Mouse (Mus musculus): Measurements from ENCODE around the gene Lcn2.

Gene Lcn2

DNA sequence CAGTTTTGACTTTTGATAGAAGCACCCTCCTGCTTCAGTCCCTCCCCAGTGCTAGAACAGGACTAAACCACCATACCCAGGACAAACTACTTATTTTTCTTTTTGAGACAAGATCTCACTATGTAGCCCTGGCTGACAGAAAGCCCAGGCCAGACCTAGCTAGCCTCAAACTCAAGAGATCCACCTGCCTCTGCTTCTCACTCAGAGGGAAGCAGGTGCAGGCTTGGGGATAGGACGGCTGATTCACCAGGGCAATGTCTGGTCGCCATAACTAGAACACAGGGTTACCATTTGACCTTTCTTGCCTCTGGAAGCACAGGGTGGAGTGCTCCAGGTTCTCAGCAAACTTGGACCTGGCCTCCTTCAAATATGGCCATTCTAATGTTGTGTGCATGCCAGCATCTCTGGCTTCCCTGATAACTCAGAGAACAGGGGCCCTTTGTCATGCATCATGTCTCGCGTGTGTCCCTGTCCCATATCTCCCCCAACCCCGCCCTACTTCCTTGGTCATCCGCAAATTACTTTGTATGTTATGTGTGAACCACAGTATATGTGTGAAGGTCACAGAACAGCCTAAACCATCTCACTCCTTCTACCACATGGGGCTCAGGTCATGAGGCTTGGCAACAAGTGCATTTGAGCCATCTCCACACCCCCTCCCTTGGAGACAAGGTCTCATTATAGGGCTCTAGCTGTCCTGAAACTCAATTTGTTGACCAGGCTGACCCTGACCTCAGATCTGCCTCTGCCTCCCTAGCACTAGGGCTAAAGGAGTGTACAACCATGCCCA lies 24.9 kb upstream of the Lcn2 start:
- no peak for DNase-seq

DNA sequence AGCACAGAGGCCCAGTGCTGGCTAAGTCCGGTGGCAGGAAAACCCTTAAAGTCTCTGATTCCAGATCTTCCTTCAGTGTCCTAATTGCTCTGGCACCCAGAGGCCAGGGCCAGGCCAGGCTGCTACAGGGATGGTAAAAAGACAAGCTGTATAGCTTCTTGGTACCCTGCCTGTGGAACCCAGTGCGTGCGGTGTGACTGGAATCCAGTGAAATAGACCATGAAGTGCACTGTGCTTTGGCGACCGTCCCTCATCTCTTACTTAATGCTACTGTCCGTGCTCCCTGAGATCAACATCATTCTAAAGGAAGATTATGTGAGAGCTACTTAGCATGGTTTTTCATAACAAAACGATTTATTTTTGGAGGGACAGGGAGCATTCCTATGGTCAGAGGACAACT lies 23.4 kb upstream of the Lcn2 start:
- DNase-seq: no peak

DNA sequence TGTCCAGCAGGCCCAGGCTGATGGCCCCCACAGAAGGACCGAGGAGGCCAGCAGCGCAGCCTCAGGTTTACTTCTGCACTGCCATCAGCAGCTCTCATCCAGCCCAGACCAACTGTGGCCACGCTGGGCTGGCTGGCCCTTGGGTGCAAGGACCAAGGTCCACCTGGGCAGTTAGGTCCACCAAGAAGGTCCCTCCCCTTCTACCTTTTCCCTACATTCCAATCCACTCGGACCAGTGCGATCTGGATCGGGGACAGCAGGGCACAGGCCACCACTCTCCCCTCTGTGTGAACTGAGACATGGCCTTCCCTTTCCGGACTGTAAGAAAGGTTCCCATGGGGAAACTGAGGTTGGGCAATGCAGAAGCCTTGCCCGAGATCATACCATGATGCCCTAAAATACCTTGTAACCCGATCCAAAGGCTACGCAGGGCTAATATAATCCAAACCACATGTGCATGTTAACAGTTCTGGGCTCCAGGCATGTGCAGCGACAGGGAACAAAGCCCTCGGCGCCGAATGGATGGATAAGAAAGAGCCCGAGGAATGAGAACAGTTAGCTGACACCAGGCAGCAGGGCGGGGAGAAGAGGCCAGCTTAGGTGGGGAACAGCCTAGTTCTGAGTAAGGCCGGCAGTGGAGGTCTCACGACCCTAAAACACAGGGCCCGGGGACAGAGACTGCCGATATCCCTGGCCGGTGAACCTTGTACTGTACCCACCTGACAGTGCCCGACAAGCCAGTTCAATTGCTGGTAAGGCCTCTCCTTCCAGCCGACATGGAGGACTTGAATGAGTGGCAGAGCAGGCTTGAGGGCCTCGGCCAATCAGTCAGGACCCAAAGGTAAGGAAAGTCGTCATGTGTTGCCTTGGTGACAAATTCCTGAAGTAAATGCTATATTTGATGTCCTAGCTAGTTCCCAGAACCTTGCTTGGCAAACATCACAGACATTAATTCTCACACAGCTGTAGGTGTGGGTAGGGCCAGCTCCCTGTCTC lies 20.7 kb upstream of the Lcn2 start:
- DNase-seq: peak; percentile 57 to 76

DNA sequence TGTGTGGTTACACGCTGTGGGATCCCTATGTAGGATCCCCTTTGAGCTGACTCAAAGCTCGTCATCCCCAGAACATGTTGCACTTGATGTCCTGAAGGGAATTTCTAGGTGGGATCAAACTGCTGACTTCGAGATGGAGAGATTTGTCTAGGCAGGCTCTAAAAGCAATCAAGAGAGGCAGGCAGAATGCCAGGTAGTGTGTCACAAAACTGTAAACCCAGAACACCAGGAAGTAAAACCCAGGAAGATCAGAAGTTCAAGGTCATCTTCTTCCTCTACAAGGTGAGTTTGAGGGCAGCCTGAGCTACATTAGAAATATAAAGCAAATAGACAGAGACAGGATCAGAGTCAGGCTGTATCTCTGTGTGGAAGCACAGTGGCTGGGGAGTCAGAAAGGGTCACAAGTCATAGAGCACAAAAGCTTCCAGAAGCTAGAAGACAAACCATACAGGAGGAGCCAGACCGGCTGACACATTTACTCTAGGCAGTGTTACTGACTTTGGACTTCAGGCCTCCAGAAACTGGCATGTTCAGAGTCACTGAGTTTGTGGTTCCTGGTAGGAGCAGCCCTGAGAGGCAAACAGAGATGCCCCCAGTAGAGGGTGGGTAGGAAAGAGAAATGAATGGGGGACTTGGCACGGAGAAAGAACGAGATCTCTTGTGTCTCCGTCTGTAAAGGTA lies 19.2 kb upstream of the Lcn2 start:
- DNase-seq: no peak

DNA sequence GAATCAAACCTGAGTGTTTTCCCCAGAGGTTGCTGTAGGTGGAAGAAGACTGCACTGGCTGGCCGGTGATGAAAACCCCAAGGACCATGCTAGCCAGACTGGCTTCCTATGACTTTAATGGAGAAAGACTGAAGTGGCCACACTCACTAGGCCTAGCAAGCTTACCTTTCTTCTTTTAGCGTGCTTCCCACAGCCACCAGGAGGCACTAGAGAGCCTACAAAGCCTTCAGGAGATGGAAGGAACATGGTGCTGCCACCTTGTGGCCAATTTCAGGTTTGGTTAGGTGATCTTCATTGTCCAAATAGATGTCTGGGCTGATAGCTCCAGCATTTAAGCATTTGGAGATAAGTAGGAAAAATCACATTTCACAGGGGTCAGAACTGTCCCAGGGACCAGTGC lies 16.6 kb upstream of the Lcn2 start:
- peak; percentile 98 for DNase-seq

DNA sequence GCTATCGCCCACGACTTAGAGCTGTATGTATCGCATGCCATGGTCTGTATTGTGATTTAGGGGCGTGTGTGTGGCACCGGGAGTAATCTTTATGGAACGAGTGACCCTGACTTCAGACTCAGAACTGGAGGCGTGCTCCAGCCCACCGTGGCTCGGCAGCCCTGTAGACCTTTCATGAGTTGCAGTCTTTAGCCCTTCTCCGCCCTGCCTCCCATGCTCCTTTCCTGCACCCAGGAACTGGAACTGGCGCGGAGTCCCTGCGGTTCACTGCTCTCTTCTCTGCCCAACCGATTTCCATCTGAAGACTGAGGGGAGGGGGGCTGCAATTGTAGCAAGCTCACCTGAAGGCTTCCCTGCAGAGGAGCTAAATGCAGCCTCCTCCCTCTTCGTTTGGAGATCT lies 8.6 kb upstream of the Lcn2 start:
- peak; percentile 39 to 50 for DNase-seq

DNA sequence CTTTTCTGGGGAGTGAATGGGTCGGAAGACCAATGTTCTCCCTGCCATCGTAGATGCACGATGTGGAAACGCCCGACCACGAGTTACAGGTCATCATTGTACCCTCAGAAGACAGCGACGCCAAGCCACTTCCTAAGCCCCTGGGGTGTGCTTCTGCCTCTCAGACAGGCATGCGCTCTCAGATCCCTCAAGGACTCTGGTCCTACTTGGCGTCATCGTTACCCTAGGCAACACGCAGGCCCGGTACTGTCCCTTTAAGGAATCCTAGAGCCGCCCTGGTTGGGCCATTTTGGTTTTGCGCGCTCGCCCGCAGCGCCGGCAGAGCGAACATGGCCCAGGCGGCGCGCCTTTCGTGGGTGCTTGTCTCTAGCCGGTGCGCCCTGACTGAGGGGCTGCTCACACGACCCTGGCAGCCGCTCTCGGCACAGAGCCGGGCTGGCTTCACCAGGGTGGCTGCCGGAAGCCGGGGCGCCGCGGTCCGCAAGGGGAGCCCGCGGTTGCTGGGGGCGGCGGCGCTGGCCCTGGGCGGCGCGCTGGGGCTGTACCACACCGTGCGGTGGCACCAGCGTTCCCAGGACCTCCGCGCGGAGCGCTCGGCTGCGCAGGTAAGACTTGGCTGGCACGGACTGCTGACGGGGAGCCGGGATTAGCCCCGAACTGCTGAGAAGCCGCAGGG lies 8.0 kb upstream of the Lcn2 start:
- DNase-seq: peak; percentile 91 to 95

- DNase-seq: peak; percentile 91 to 95
Observed at GRCm38 (mm10) chr2:32395484-32395945, 7.5 kb upstream of the Lcn2 start, which contains the start of gene Ptges2. Gene Ptges2 (plus strand): TSS chr2:32395896.

DNA sequence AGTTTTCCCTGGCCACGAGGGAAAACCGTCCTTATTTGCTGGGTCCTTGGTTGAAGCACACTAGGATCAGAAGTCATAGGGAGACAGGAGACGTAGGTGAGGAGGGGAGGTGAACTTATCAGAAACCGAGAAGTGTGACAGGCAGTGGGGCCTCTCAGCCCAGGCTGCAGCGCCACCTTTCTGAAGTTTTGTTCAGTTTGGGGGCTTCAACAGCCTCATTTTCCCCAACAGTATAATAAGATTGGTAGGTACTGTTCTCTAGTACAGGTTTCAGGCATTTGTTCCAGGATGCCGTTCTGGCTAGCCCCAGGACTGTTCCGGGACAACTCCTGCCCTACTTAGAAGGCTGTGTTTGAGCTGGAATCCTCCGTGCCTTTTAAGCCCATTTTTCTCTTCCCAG lies 6.9 kb upstream of the Lcn2 start:
- DNase-seq: peak; percentile 66 to 76

- DNase-seq: peak; percentile 70 to 82
Observed at GRCm38 (mm10) chr2:32392063-32392462, 4.0 kb upstream of the Lcn2 start.

DNA sequence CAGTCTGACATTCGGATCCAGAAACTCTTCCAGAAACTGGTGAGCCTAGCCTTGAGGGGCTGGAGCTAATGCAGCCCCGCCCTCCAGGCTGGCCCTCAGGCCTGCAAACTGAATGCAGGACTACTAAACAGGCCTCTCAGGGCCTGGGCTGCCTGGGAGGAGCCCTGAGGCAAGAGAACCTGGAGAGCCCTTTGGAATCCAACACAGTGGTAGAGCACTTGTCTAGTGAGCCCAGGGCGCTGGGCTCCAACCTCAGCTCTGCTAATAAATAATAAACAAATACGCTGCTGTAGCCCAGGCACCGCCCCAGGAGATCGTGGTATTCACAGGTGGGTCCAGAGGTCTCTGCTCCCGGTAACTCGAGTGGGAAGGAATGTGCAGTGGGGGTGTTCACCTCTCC lies 2.8 kb upstream of the Lcn2 start:
- DNase-seq: peak in 1 of 2 experiments; percentile 54

- DNase-seq: no peak
Observed at GRCm38 (mm10) chr2:32389157-32389556, 1.1 kb upstream of the Lcn2 start.

DNA sequence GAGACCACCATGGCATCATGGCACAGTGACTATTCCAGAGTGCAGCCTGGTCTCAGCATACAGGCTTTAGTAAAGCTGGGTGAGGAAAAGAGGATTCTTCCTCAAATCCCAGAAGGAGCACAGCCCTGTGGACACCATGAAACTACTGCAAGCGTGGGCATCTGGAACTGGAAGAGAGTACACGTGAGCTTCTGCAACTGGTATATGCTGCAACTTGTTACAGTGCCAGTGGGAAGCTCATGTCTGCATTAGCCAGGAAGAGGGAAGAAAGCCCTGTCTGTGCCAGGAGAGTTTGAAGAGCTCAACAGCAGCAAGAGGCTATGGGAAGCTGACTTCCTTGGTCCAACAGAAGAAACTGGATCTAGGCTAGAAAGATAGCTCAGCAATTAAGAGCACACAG lies 5.4 kb downstream of the Lcn2 start:
- DNase-seq: no peak

GRCm38 (mm10) chr2:32381775-32382223 lies 6.3 kb downstream of the Lcn2 start, which contains the start of gene 1110008P14Rik:
Gene 1110008P14Rik (minus strand): TSS chr2:32381938.
- DNase-seq: peak; percentile 97

GRCm38 (mm10) chr2:32381141-32381774 lies 6.8 kb downstream of the Lcn2 start:
- peak; percentile 66 to 73 for DNase-seq

- DNase-seq: no peak
Observed at GRCm38 (mm10) chr2:32380001-32380500, 8.0 kb downstream of the Lcn2 start.

DNA sequence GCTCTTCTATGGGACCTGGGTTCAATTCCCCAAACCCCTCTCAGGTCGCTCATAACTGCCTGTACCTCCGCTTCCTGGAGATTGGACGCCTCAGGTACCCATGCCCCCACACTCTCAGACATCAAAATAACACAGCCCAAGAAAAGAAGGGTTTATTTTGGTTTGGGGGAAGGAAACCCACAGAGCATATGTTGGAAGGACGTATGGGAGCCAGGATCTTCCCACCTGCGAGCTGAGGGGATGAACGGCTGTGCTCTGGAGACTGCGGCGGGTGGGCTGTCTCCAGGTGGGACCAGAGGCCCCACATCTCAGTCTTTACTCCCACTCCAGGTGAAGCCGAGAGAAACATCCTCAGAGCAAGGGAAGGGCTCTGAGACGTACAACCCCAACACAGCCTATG lies 11.1 kb downstream of the Lcn2 start:
- DNase-seq: no peak

- no peak for DNase-seq
Observed at GRCm38 (mm10) chr2:32375317-32375940, 12.6 kb downstream of the Lcn2 start.

DNA sequence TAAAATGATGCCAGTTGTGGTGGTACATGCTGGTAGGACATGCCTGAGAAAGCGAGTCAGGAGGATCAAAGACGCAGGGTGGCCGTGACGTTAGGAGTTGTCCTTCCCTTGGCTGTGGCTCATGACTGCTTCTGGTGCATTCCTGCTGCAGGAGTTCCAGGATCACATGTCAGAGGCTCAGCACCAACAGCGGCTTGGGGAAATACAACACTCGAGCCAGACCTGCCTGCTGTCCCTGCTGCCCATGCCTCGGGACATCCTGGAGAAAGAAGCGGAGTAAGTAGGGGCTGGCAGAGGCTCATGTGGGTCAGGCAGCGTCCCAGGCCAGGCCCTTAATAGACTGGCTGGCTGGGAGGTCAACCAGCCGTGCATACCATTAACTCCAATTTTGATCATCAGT lies 13.9 kb downstream of the Lcn2 start:
- DNase-seq: no peak

- DNase-seq: no peak
Observed at GRCm38 (mm10) chr2:32367315-32367714, 20.7 kb downstream of the Lcn2 start.

GRCm38 (mm10) chr2:32364121-32364520 lies 23.9 kb downstream of the Lcn2 start:
- no peak for DNase-seq

All from kidney, postnatal 4 days (tissue).